Mouse (Mus musculus) left cerebral cortex, adult 8-10 months (tissue): ENCODE results near the gene Gm21488. TPM values are rescaled to one million over a fixed set of nuclear protein-coding genes. Genes with fewer than 3 reads are reported as not detected.
"Not testable (repeated sequence)": the region's sequence is repeated elsewhere in the genome, so short reads cannot be mapped to it uniquely, and the experiment has no call there.

Experiments used
- DNase-seq, 2 experiments: peaks; one replicate each; pipeline ENCODE4 v3.0.0; 2022; ENCODE audit warnings: low spot score in 2 of 2
- total RNA-seq, 4 experiments: library from RNA; stranded (reverse); gene quantifications; 2 replicates each; pipeline ENCODE4 v1.2.4; 2022

Gene Gm21488
- total RNA-seq, result not detected

DNA sequence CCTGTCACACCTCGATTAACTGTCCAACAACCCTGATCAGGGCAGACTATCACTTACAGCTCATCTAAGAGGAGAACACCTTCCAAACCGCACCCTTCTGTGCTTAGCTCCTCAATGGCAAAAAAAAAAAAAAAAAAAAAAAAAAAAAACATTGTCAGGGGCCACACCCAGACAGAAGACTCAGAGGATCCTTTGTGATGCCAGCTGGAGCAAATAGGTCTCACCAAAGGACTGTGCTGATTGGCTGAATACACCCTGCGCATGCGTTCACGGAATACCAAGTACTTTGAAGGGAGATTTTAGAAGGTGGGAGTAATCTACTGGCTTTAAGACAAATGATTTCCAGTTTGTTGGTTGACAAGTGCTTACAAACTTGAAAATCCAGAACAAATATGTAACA, at the start of gene Gm21488:
Gm21488 (minus strand) TSS at position 101 of the 400 bp plus-strand sequence.
- not testable (repeated sequence) for DNase-seq
